Mouse (Mus musculus) c-Kit-negative CD71-positive TER-119-positive erythroid progenitor cells, embryonic 14.5 days (primary cell): ENCODE measurements around the gene Ufsp1.

Experiments used
- DNase-seq: peaks from one replicate; pipeline ENCODE4 v3.0.0-alpha.2; 2013; ENCODE audit warnings: low read depth, low spot score

Gene Ufsp1

DNA sequence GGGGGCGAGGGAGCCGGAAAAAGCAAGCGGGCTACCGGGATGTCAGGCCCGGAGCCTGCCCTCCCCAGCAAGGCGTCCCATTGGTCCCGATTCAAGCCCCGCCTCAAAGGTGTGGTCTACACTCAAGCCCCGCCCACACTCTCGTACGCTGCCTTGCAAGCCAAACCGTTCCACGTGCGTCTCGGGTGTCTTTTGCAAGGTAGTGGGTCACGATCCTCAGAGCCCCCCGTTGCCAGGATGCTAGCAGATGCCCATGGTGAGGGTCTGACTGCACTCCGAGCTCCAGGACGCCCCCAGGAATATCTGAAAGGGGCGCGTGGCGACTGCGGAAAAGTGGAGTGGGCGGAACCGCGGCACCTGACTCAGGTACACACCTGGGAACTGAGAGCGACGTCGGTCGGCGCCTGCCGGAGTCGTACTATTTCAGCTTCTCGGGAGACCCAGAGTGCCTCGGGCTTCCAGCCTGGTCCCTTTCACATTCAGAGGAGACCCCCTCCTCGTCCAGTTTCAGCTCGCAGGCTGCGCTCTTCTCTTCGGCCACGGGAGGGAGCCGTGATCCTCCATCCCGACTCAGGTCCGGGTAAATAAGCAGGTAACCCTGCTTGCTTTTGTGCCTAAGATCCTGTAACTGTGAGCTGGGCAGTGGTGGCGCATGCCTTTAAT, 39.2 kb downstream of the Ufsp1 start, which contains the start of gene Slc12a9:
Gene Slc12a9, minus strand, starts transcription at position 86 of the 663 bp plus-strand sequence.
- peak; percentile 74 for DNase-seq

DNA sequence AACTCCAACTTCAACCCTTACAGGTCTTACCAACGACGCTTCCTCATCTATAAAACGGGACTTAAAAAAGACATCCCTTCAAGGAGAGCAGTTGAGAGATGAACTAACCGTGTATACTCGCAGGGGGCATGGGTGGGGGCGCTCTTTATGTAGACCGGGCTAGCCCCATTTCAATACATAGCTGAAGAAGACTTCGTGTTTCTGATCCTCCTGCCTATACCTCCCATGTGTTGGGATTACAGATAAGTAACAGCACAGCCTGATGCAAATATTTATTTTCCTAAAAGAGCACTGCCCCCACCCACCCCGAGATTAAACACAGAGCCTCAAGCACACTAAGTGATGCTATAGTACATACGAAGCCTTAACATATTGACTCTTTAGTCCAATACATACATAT, 39.9 kb downstream of the Ufsp1 start:
- no peak for DNase-seq

DNA sequence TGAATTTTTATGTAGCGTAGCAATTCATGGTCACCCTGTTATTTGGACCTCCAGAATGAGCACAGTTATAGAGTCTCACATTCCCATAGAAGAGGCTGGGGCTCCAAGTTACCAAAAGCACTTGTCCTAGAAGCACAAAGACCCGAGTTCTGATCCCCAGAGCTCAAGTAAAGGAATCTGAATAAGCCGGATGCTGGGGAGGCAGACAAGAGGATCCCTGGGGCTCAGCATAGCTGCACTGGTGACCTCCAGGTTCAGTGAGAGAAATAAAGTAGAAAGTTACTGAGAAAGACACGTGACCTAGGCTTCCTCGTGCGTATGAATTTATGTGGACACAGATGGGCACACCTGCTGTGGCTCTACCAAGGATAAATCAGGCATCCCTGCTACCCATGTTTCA, 40.6 kb downstream of the Ufsp1 start:
- DNase-seq: no peak

DNA sequence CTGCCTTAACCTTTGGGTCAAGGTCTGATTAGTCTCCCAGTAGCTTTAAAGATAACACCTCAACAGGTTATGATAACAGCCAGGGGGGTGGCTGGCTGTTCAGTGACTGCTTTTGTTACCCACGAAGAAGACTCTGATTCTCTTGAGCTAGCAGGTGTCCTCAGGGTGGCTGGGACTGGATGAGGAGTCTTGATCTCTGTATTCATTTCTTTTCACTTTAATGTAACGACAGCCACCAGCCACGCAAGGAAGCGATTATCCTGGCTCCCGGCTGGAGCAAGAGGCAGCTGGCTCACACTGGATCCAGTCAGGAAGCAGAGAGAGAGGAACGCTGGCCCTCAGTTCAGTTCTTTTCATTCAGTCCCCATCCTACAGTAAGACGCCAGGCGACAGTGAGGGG, 42.8 kb downstream of the Ufsp1 start:
- DNase-seq: no peak

- DNase-seq: peak; percentile 55
These were observed 43.8 kb downstream of the Ufsp1 start for GRCm38 (mm10) chr5:137338256-137338655.

GRCm38 (mm10) chr5:137338663-137339289, 44.3 kb downstream of the Ufsp1 start:
- DNase-seq: no peak

- DNase-seq: no peak
These were observed 45.0 kb downstream of the Ufsp1 start for GRCm38 (mm10) chr5:137339290-137339979.

- DNase-seq: no peak
These were observed 45.8 kb downstream of the Ufsp1 start for GRCm38 (mm10) chr5:137340222-137340621.

- no peak for DNase-seq
These were observed 48.1 kb downstream of the Ufsp1 start for GRCm38 (mm10) chr5:137342407-137343012.

- no peak for DNase-seq
These were observed 49.0 kb downstream of the Ufsp1 start for GRCm38 (mm10) chr5:137343412-137343811.

DNA sequence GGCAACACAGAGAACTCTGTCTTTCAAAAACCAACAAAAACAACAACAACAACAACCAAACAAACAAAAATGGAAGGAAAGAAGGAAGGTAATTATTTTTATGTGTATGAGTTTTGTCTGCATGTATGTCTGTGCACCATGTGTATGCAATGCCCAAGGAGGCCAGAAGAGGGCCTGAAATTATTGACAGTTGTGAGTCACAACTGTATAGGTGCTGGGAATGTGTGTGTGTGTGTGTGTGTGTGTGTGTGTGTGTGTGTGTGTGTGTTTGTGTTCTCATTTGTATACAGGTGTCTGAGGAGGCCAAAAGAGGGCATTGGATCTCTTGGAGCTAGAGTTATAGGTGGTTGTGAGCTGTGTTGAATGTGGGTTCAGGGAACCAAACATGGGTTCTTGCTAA, 49.4 kb downstream of the Ufsp1 start:
- no peak for DNase-seq
